Mouse (Mus musculus): Measurements from ENCODE around the gene Isl2. TPM values are rescaled to one million over a fixed set of nuclear protein-coding genes. Genes with fewer than 3 reads are reported as not detected.

The Isl2 gene
- total RNA-seq (2017): not detected in 2 replicates

- no peak for ATAC-seq (ENCODE audit: extremely low read depth, insufficient number of reproducible peaks, low FRiP score, poor library complexity, severe bottlenecking)
These were observed at the start of gene Isl2 for GRCm38 (mm10) chr9:55538377-55538776. Gene Isl2 (plus strand): TSS chr9:55538672.

GRCm38 (mm10) chr9:55507922-55508321, 30.6 kb upstream of the Isl2 start:
- no peak for ATAC-seq (ENCODE audit: extremely low read depth, insufficient number of reproducible peaks, low FRiP score, poor library complexity, severe bottlenecking)

DNA sequence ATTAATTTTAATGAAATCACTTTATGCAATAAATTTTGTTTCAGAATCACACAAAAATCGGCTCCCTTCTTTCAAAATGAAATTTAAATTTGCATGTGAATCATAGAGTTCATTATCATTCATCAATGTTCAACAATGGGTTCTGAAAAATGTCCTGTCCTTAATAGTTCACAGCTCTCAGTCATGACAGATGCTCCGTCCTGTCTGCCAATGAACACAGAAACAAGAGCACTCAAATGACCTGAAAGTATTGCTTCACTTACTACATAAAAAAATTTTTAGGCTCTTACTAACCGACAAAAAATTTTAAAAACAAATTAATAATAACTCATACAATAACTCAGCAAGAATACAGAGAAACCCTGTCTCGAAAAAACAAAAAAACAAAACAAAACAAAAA, 29.8 kb upstream of the Isl2 start:
- ATAC-seq (ENCODE audit: extremely low read depth, insufficient number of reproducible peaks, low FRiP score, poor library complexity, severe bottlenecking): no peak

DNA sequence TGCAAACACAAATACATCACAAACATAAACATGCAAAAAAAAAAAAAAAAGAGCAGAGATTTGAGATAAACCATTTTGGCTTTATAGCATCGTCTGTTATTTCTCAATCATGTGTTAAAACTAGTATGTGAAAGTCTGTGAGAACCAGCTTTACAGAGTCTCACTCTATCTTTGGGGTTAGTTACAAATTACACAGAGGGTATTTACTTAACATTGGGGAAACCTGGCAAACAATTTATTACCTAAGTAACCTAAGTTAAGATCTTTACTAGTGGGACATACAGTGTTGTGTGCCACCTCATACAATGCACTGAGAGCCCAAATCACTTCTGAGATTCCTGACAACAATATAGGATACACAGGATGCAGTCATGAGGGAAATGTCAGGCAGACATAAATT, 28.7 kb upstream of the Isl2 start:
- no peak for ATAC-seq (ENCODE audit: extremely low read depth, insufficient number of reproducible peaks, low FRiP score, poor library complexity, severe bottlenecking)

GRCm38 (mm10) chr9:55510651-55511235, 27.7 kb upstream of the Isl2 start:
- no peak for ATAC-seq (ENCODE audit: extremely low read depth, insufficient number of reproducible peaks, low FRiP score, poor library complexity, severe bottlenecking)

GRCm38 (mm10) chr9:55511521-55511993, 26.9 kb upstream of the Isl2 start:
- ATAC-seq (ENCODE audit: extremely low read depth, insufficient number of reproducible peaks, low FRiP score, poor library complexity, severe bottlenecking): peak; percentile 1; the same call in 1 of the 2 replicates

DNA sequence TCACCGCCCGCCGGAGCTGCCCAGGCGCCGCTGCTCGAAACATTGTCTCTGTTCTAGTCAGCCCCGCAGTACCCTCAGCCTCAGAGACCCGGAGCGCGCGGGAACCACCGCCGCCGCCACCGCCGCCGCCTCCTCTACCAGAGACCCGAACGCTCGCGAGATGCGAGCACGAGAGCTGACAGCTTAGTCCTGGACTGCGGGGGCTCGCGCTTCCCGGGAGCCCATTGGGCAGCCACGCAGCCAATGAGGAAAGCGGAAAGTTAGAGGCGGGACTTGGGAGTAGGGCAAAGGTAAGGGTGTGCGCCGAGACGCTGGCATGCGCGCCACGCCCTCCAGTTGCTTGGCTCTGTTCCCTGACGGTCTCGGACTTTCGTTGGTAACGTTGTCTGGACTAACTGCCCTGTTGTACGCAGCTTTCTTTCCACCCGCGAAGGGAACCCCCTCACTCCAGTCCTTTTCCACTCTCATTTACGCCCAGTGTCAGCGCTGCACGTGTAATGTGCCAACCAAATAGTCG, 26.4 kb upstream of the Isl2 start, which contains the start of gene Etfa:
Gene Etfa, minus strand, starts transcription at position 217 of the 517 bp plus-strand sequence.
- ATAC-seq (ENCODE audit: extremely low read depth, insufficient number of reproducible peaks, low FRiP score, poor library complexity, severe bottlenecking): peak; percentile 97

DNA sequence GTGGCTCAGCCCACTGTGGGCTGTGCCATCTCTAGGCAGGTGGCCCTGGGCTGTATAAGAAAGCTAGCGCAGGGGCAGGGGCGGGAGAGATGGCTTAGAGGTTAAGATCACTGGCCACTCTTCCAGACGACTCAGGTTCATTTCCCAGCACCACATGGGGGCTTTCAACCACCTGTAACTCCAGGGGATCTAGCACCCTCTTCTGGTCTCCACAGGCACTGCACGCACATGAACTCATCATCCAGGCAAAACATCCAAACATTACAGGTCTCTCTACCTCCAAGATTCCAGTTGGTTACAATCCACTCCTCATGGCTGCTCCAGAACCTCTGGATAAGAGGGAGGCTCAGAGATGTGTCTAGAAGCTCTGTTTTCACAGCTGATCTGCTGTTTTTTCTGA, 12.8 kb upstream of the Isl2 start:
- no peak for ATAC-seq (ENCODE audit: extremely low read depth, insufficient number of reproducible peaks, low FRiP score, poor library complexity, severe bottlenecking)

- ATAC-seq (ENCODE audit: extremely low read depth, insufficient number of reproducible peaks, low FRiP score, poor library complexity, severe bottlenecking): 0 out of 2 replicates have a peak, but pooled peaks have one; percentile 13
These were observed 2.6 kb upstream of the Isl2 start for GRCm38 (mm10) chr9:55535907-55536306.

DNA sequence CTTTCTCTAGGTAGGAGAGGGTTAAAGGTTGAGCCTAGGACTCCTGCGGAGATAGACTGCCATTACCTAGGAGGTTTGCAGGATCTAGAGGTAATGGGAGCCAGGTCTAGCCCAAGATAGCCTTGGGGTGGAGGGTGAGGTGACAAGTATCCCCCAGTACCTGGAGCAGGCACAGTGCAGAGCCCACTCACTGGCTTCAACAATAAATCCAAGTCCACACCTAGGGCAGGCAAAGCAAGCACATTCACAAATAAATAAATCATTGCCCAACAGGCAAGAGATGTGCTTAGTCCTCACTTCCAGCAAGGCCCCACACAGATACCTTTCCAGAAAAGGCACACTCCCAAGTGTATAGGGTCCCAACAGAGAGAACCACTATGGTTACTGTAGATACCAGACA, 534 bp downstream of the Isl2 start:
- no peak for ATAC-seq (ENCODE audit: extremely low read depth, insufficient number of reproducible peaks, low FRiP score, poor library complexity, severe bottlenecking)

DNA sequence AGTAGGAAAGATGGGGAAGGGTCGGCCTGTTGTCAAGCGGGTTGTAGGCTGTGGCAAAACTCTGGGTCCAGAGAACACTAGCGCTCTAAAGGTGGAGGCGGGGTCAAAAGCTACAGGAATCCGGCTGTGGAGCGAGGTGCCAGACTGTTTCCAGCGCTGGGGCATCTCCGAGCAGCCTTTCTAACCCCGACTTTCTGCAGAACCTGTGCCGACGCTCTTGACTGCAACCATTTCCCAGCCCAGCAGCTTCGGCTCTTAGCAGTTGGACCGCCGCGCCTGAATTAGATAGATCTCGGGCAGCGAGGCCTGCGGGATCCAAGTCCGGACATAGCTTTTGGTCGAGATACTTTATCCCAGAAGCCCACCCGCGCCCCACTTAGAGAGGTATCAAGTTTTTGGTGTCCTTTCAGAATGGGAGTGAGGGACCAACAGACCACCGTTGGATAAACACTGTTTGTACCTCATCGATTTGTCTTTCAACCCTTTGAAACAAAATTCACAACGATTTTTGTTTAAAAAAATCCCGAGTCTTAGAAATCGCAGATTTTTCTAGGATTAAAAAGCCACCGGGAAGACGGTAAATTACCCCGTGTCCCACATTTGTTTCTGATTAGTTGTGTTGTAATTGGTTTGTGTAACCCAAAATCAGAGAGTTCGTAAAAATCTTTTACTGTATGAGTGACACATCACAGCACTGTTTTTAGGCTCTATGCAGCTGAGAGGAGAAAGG, 1.4 kb downstream of the Isl2 start:
- no peak for ATAC-seq (ENCODE audit: extremely low read depth, insufficient number of reproducible peaks, low FRiP score, poor library complexity, severe bottlenecking)

- no peak for ATAC-seq (ENCODE audit: extremely low read depth, insufficient number of reproducible peaks, low FRiP score, poor library complexity, severe bottlenecking)
These were observed 1.9 kb downstream of the Isl2 start for GRCm38 (mm10) chr9:55540391-55540770.

DNA sequence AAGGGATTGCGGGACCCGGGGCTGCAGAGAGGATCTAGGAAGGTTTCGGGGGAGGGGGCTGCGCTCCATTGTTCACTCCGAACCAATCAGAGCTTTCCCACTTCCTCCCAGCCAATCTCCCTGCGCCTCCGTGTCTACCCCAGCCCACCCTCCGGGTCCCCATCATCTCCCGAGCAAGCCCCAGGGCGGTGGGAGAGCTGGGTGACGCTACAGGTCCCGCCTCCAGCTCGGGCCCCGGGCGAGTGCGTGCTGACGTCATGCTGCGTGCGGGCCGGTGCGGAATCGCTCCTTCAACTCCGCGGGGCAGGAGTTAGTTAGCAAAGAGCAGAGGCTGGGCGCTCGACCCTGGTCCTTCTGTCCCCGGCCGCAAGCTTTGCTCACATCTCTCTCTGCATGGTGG, 2.4 kb downstream of the Isl2 start:
- ATAC-seq (ENCODE audit: extremely low read depth, insufficient number of reproducible peaks, low FRiP score, poor library complexity, severe bottlenecking): peak; percentile 17; the same call in 1 of the 2 replicates

DNA sequence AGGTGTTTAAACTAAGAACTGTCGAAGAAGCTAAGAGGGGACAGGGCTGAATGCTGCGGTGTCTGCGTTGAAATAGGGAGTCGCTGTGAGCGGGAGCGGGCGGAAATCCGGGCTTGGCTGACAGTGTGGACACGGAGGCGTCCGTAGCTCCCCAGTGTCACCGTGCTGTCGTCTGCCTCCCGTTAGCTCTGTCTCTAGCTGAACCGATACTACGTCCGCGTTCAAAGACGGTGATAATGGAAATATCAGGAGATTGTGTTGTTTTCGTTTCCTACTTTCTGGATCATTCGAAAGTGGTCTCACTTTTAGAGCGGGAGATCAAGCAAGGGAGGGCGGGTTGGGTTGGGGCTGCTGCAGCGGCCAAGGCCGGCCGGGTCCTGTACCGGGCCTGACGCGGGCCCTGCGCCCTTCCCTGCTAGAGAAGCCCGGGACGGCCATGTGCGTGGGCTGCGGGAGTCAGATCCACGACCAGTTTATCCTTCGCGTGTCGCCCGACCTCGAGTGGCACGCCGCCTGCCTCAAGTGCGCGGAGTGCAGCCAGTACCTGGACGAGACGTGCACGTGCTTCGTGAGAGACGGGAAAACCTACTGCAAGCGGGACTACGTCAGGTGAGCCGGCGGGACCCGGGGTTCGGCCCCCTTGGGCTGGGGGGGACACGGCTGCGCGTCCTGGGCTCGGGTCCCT, 3.4 kb downstream of the Isl2 start:
- no peak for ATAC-seq (ENCODE audit: extremely low read depth, insufficient number of reproducible peaks, low FRiP score, poor library complexity, severe bottlenecking)

DNA sequence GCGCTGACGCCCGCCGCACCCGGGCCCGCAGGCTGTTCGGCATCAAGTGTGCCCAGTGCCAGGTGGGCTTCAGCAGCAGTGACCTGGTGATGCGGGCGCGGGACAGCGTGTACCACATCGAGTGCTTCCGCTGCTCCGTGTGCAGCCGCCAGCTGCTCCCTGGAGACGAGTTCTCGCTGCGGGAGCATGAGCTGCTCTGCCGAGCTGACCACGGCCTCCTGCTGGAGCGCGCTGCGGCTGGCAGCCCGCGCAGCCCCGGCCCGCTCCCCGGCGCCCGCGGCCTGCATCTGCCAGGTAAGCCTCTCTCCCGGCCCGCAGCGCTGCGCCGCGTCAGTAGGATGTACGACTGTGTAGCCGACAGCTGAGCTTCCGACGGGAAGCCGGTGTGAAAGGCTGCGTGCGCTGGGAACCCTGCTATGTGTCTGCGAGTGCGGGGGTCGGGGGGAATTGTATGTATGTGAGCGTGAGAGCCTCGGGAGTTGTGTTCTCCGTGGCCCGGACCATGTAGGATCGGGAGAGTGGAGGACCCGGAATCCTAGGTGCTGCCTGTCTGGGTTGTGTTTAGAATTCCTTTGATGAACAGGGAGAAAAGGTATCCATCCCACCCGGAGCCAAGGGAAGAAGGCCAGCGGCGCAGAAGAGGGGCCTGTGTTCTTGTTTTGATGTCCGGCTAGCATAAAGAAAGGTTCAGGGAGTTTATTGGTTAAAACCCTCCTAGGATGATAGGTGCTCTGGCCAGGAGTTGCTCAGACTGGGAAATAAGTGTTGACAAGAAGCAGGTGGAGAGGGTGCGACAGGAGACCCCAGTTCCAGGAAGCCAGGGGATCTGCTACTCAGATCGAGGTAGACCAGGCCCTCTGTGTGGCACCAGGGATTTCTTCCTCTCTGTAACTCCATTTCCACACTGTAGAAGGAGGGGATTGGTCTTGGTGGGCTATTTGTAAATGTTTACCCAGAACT, 4.2 kb downstream of the Isl2 start:
- ATAC-seq (ENCODE audit: extremely low read depth, insufficient number of reproducible peaks, low FRiP score, poor library complexity, severe bottlenecking): no peak

DNA sequence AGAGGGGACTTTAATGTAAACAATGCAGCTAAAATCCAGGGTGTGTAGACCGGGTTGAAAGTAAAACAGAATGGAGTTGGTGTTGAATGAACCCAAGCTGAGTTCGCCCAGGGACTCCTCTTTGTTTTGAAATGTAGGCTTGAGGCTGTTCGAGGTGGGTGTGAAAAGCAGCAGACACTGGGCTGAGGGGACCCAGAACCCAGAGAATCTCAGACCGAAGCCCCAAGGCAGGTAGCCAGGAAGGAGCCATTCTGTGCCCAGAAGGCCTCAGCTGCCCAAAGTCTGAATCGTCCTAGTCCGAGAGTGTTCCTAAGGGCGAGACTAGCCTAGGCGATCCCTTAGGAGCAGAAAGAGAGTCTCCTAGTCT, 4.8 kb downstream of the Isl2 start:
- no peak for ATAC-seq (ENCODE audit: extremely low read depth, insufficient number of reproducible peaks, low FRiP score, poor library complexity, severe bottlenecking)

- no peak for ATAC-seq (ENCODE audit: extremely low read depth, insufficient number of reproducible peaks, low FRiP score, poor library complexity, severe bottlenecking)
These were observed 5.4 kb downstream of the Isl2 start for GRCm38 (mm10) chr9:55543703-55544401.

- no peak for ATAC-seq (ENCODE audit: extremely low read depth, insufficient number of reproducible peaks, low FRiP score, poor library complexity, severe bottlenecking)
These were observed 6.5 kb downstream of the Isl2 start for GRCm38 (mm10) chr9:55544861-55545555.
